Mouse (Mus musculus) midbrain, postnatal 0 days (tissue): Measurements from ENCODE around the gene Rhbdd1. TPM values are rescaled to one million over a fixed set of nuclear protein-coding genes. Genes with fewer than 3 reads are reported as not detected.

ENCODE experiments used
- ATAC-seq: fragments of 200-750 bp; cut with Nextera tagmentation; 2 replicates; pipeline ENCODE4 v1.8.0; 2017; ENCODE audit warnings: moderate number of reproducible peaks, mild to moderate bottlenecking, moderate TSS enrichment, moderate library complexity; ENCODE audit not compliant: low FRiP score
- DNase-seq: peaks from one replicate; pipeline ENCODE4 v3.0.0-alpha.2; 2015; ENCODE audit warnings: low spot score
- H3K27ac ChIP-seq: fragments of 300-500 bp; sonication (generic); 2 replicates; pipeline ENCODE4 v1.5.1; 2014; ENCODE audit warnings: low read depth, mild to moderate bottlenecking, low read length, mixed read lengths
- H3K27me3 ChIP-seq: fragments of 300-500 bp; sonication (generic); 2 replicates; pipeline ENCODE4 v1.6.1; 2014; ENCODE audit warnings: low read length, control low read depth, mixed read lengths; ENCODE audit not compliant: insufficient read depth
- H3K36me3 ChIP-seq: fragments of 300-500 bp; sonication (generic); 2 replicates; pipeline ENCODE4 v1.6.1; 2014; ENCODE audit warnings: low read length, control low read depth, mixed read lengths; ENCODE audit not compliant: insufficient read depth
- H3K4me1 ChIP-seq: fragments of 300-500 bp; sonication (generic); 2 replicates; pipeline ENCODE4 v1.6.1; 2014; ENCODE audit warnings: mild to moderate bottlenecking, control low read depth, antibody characterized with exemption, low read length, mixed read lengths; ENCODE audit not compliant: insufficient read depth
- H3K4me2 ChIP-seq: fragments of 300-500 bp; sonication (generic); 2 replicates; pipeline ENCODE4 v1.6.1; 2014; ENCODE audit warnings: low read depth, mild to moderate bottlenecking, low read length, mixed read lengths; ENCODE audit not compliant: poor library complexity, severe bottlenecking
- H3K4me3 ChIP-seq: fragments of 300-500 bp; sonication (generic); 2 replicates; pipeline ENCODE4 v1.5.1; 2014; ENCODE audit warnings: low read depth, mild to moderate bottlenecking, low read length, moderate library complexity
- H3K9ac ChIP-seq: fragments of 300-500 bp; sonication (generic); replicated peaks from 2 replicates; pipeline ENCODE4 v1.6.1; 2014; ENCODE audit warnings: mild to moderate bottlenecking, low read length, moderate library complexity, mixed read lengths; ENCODE audit not compliant: poor library complexity, severe bottlenecking
- H3K9me3 ChIP-seq: fragments of 300-500 bp; sonication (generic); 2 replicates; pipeline ENCODE4 v1.6.1; 2016; ENCODE audit warnings: low read length, control low read depth
- CTCF ChIP-seq: IDR thresholded peaks from 2 replicates; pipeline ENCODE4 v1.5.1; 2016; ENCODE audit warnings: antibody characterized with exemption, mild to moderate bottlenecking
- WGBS: fragments of 180-500 bp; shearing (Covaris S2); extraction: QIAGEN DNeasy Blood & Tissue Kit; methylation state at CpG from one replicate; pipeline ENCODE4 v1.1.7; 2014; 5-methylcytosine and 5-hydroxymethylcytosine counted together
- polyA plus RNA-seq: library from polyadenylated mRNA; unstranded; fragments of >200 nt; fragmentation: Nextera tagmentation; extraction: Ambion mirVana; gene quantifications from 2 replicates; pipeline ENCODE4 v1.2.1, GENCODE M21; 2015
- total RNA-seq: library from RNA; depleted of rRNA; stranded (reverse); fragments of >200 nt; gene quantifications from 2 replicates; pipeline ENCODE4 v1.2.3, GENCODE M21; 2014

Rhbdd1 gene
- total and polyA plus RNA-seq, 2 experiments from 2014 or later: 2.3 to 3.6 TPM

GRCm38 (mm10) chr1:82375452-82375851, 59.2 kb downstream of the Rhbdd1 start:
- H3K36me3 ChIP-seq: no peaks in the 10 kb centered on the region
- H3K4me1 ChIP-seq: no peaks in the 10 kb centered on the region
- H3K4me2 ChIP-seq: no peak overlapping the region
- no peaks in the 10 kb centered on the region for H3K27me3 ChIP-seq
- ATAC-seq: no peak
- H3K27ac ChIP-seq: no peak overlapping the region
- no peaks in the 10 kb centered on the region for H3K9me3 ChIP-seq
- no peak for DNase-seq
- no peak for TF ChIP-seq CTCF
- no peak overlapping the region for H3K4me3 ChIP-seq
- 55% methylated on average over 3 of the region's 3 CpGs for WGBS
- no peak overlapping the region for H3K9ac ChIP-seq

GRCm38 (mm10) chr1:82381946-82382345, 65.7 kb downstream of the Rhbdd1 start:
- ATAC-seq (no peak), DNase-seq (peak; percentile 33)
- Histone ChIP-seq H3K4me1 (no peaks in the 10 kb centered on the region), H3K4me2 (no peak overlapping the region), H3K36me3 (no peaks in the 10 kb centered on the region), H3K9ac (no peak overlapping the region), H3K4me3 (no peak overlapping the region), H3K27ac (no peak overlapping the region), H3K27me3 (no peaks in the 10 kb centered on the region), H3K9me3 (no peaks in the 10 kb centered on the region)
- peak; percentile 49 for TF ChIP-seq CTCF
- WGBS: 71% methylated on average over 4 of the region's 4 CpGs

GRCm38 (mm10) chr1:82384106-82384505, 67.9 kb downstream of the Rhbdd1 start:
- no peak overlapping the region for H3K9ac ChIP-seq
- no peak for DNase-seq
- no peak overlapping the region for H3K4me2 ChIP-seq
- no peak overlapping the region for H3K27ac ChIP-seq
- no peaks in the 10 kb centered on the region for H3K4me1 ChIP-seq
- no peaks in the 10 kb centered on the region for H3K9me3 ChIP-seq
- ATAC-seq: no peak
- no peak overlapping the region for H3K4me3 ChIP-seq
- no peaks in the 10 kb centered on the region for H3K27me3 ChIP-seq
- H3K36me3 ChIP-seq: no peaks in the 10 kb centered on the region
- 83% methylated on average over 2 of the region's 2 CpGs for WGBS
- no peak for TF ChIP-seq CTCF

- ATAC-seq (no peak), DNase-seq (peak; percentile 4)
- no peaks in the 10 kb centered on the region for H3K36me3 ChIP-seq
- H3K9me3 ChIP-seq: no peaks in the 10 kb centered on the region
- H3K4me2 ChIP-seq: no peak overlapping the region
- no peak overlapping the region for H3K4me3 ChIP-seq
- no peak overlapping the region for H3K27ac ChIP-seq
- H3K27me3 ChIP-seq: no peaks in the 10 kb centered on the region
- TF ChIP-seq CTCF: no peak
- H3K9ac ChIP-seq: no peak overlapping the region
- WGBS: 53% methylated on average over 9 of the region's 9 CpGs
- no peaks in the 10 kb centered on the region for H3K4me1 ChIP-seq
Measured at GRCm38 (mm10) chr1:82385054-82385453, 68.8 kb downstream of the Rhbdd1 start.

- Histone ChIP-seq H3K4me2 (no peak overlapping the region), H3K27me3 (no peaks in the 10 kb centered on the region), H3K27ac (no peak overlapping the region), H3K9me3 (no peaks in the 10 kb centered on the region), H3K4me3 (no peak overlapping the region), H3K4me1 (no peaks in the 10 kb centered on the region), H3K9ac (no peak overlapping the region), H3K36me3 (no peaks in the 10 kb centered on the region)
- ATAC-seq (peak; percentile 34; the same call in 1 of the 2 replicates), DNase-seq (peak; percentile 49)
- TF ChIP-seq CTCF: no peak
- WGBS: 26% methylated on average over 4 of the region's 4 CpGs
Measured at GRCm38 (mm10) chr1:82385827-82386230, 69.6 kb downstream of the Rhbdd1 start.

GRCm38 (mm10) chr1:82386814-82387771, 70.8 kb downstream of the Rhbdd1 start:
- DNase-seq (no peak), ATAC-seq (no peak)
- Histone ChIP-seq H3K9ac (no peak overlapping the region), H3K4me2 (no peak overlapping the region), H3K27ac (no peak overlapping the region), H3K27me3 (no peaks in the 10 kb centered on the region), H3K4me3 (no peak overlapping the region), H3K9me3 (no peaks in the 10 kb centered on the region), H3K4me1 (no peaks in the 10 kb centered on the region), H3K36me3 (no peaks in the 10 kb centered on the region)
- no peak for TF ChIP-seq CTCF
- WGBS: 30% methylated on average over 6 of the region's 6 CpGs
